Mouse (Mus musculus): ENCODE data around the gene Kctd13. TPM values are rescaled to one million over a fixed set of nuclear protein-coding genes. Genes with fewer than 3 reads are reported as not detected.

The Kctd13 gene
- total and polyA plus RNA-seq, 3 experiments: 8.6 to 23.4 (median 22.4) TPM

- ATAC-seq (ENCODE audit: extremely low read depth, insufficient number of reproducible peaks, low FRiP score, poor library complexity, severe bottlenecking): no peak
- no peak for TF ChIP-seq TAL1 (conservative IDR thresholded peaks at IDR 0.05; ENCODE audit: low read depth, low read length)
- no peak for TF ChIP-seq POLR2AphosphoS5 (IDR thresholded peaks at IDR 0.05; ENCODE audit: insufficient replicate concordance, low read depth, low read length)
- no peak for TF ChIP-seq GATA2 (IDR thresholded peaks at IDR 0.05; ENCODE audit: borderline replicate concordance, low read depth, low read length)
- no peak for TF ChIP-seq CTCF (IDR thresholded peaks at IDR 0.05; ENCODE audit: low read depth, low read length)
- no peak for TF ChIP-seq GATA1 (IDR thresholded peaks at IDR 0.05; ENCODE audit: borderline replicate concordance, low read length)
- H3K4me1 ChIP-seq (ENCODE audit: insufficient read depth, low read depth, low read length): peaks cover 41% of the 10 kb centered on the region
- peaks cover 31% of the 10 kb centered on the region for H3K36me3 ChIP-seq (replicated peaks)
- no peak for DNase-seq (ENCODE audit: low spot score)
- H3K27me3 ChIP-seq (ENCODE audit: insufficient read depth, low read length): peaks cover 8% of the 10 kb centered on the region
- no peaks in the 10 kb centered on the region for H3K9me3 ChIP-seq (replicated peaks)
- H3K4me3 ChIP-seq (ENCODE audit: low read depth, low read length): peak overlapping the region; percentile 92
These were observed 46.8 kb downstream of the Kctd13 start for GRCm38 (mm10) chr7:126975493-126975892.

GRCm38 (mm10) chr7:126975893-126975949, 47.0 kb downstream of the Kctd13 start, which contains the start of gene Cdipt:
Gene Cdipt, plus strand, starts transcription at chr7:126975914.
- H3K4me3 ChIP-seq (ENCODE audit: low read depth, low read length): peak within 1 kb of the TSS; percentile 92
- H3K27me3 ChIP-seq (ENCODE audit: insufficient read depth, low read length): peaks cover 8% of the 10 kb centered on the region
- peaks cover 33% of the 10 kb centered on the region for H3K36me3 ChIP-seq (replicated peaks)
- no peaks in the 10 kb centered on the region for H3K9me3 ChIP-seq (replicated peaks)
- ATAC-seq (ENCODE audit: extremely low read depth, insufficient number of reproducible peaks, low FRiP score, poor library complexity, severe bottlenecking) (no peak), DNase-seq (ENCODE audit: low spot score) (no peak)
- no peak for TF ChIP-seq GATA1 (IDR thresholded peaks at IDR 0.05; ENCODE audit: borderline replicate concordance, low read length)
- no peak for TF ChIP-seq TAL1 (conservative IDR thresholded peaks at IDR 0.05; ENCODE audit: low read depth, low read length)
- TF ChIP-seq GATA2 (IDR thresholded peaks at IDR 0.05; ENCODE audit: borderline replicate concordance, low read depth, low read length): no peak
- TF ChIP-seq POLR2AphosphoS5 (IDR thresholded peaks at IDR 0.05; ENCODE audit: insufficient replicate concordance, low read depth, low read length): no peak
- TF ChIP-seq CTCF (IDR thresholded peaks at IDR 0.05; ENCODE audit: low read depth, low read length): no peak
- peaks cover 41% of the 10 kb centered on the region for H3K4me1 ChIP-seq (ENCODE audit: insufficient read depth, low read depth, low read length)

- TF ChIP-seq TAL1 (conservative IDR thresholded peaks at IDR 0.05; ENCODE audit: low read depth, low read length) (no peak), POLR2AphosphoS5 (IDR thresholded peaks at IDR 0.05; ENCODE audit: insufficient replicate concordance, low read depth, low read length) (no peak), CTCF (IDR thresholded peaks at IDR 0.05; ENCODE audit: low read depth, low read length) (peak; percentile 70), GATA1 (IDR thresholded peaks at IDR 0.05; ENCODE audit: borderline replicate concordance, low read length) (no peak), GATA2 (IDR thresholded peaks at IDR 0.05; ENCODE audit: borderline replicate concordance, low read depth, low read length) (no peak)
- no peaks in the 10 kb centered on the region for H3K9me3 ChIP-seq (replicated peaks)
- peaks cover 37% of the 10 kb centered on the region for H3K36me3 ChIP-seq (replicated peaks)
- H3K4me1 ChIP-seq (ENCODE audit: insufficient read depth, low read depth, low read length): peaks cover 42% of the 10 kb centered on the region
- ATAC-seq (ENCODE audit: extremely low read depth, insufficient number of reproducible peaks, low FRiP score, poor library complexity, severe bottlenecking) (peak; percentile 95), DNase-seq (ENCODE audit: low spot score) (peak; percentile 88)
- H3K27me3 ChIP-seq (ENCODE audit: insufficient read depth, low read length): peaks cover 8% of the 10 kb centered on the region
- H3K4me3 ChIP-seq (ENCODE audit: low read depth, low read length): peak within 1 kb of the TSS; percentile 92
These were observed 47.5 kb downstream of the Kctd13 start, which contains the start of gene Cdiptos for GRCm38 (mm10) chr7:126975950-126976866. Gene Cdiptos, minus strand, starts transcription at chr7:126976098.

GRCm38 (mm10) chr7:126976878-126977459, 48.3 kb downstream of the Kctd13 start:
- TF ChIP-seq CTCF (IDR thresholded peaks at IDR 0.05; ENCODE audit: low read depth, low read length) (no peak), POLR2AphosphoS5 (IDR thresholded peaks at IDR 0.05; ENCODE audit: insufficient replicate concordance, low read depth, low read length) (no peak), GATA2 (IDR thresholded peaks at IDR 0.05; ENCODE audit: borderline replicate concordance, low read depth, low read length) (no peak), GATA1 (IDR thresholded peaks at IDR 0.05; ENCODE audit: borderline replicate concordance, low read length) (no peak), TAL1 (conservative IDR thresholded peaks at IDR 0.05; ENCODE audit: low read depth, low read length) (no peak)
- ATAC-seq (ENCODE audit: extremely low read depth, insufficient number of reproducible peaks, low FRiP score, poor library complexity, severe bottlenecking) (no peak), DNase-seq (ENCODE audit: low spot score) (no peak)
- Histone ChIP-seq H3K4me1 (ENCODE audit: insufficient read depth, low read depth, low read length) (peaks cover 50% of the 10 kb centered on the region), H3K27me3 (ENCODE audit: insufficient read depth, low read length) (peaks cover 8% of the 10 kb centered on the region), H3K36me3 (replicated peaks) (peaks cover 44% of the 10 kb centered on the region), H3K4me3 (ENCODE audit: low read depth, low read length) (peak overlapping the region; percentile 92), H3K9me3 (replicated peaks) (no peaks in the 10 kb centered on the region)

- TF ChIP-seq POLR2AphosphoS5 (IDR thresholded peaks at IDR 0.05; ENCODE audit: insufficient replicate concordance, low read depth, low read length): no peak
- no peak for TF ChIP-seq CTCF (IDR thresholded peaks at IDR 0.05; ENCODE audit: low read depth, low read length)
- no peak for TF ChIP-seq TAL1 (conservative IDR thresholded peaks at IDR 0.05; ENCODE audit: low read depth, low read length)
- no peak for TF ChIP-seq GATA1 (IDR thresholded peaks at IDR 0.05; ENCODE audit: borderline replicate concordance, low read length)
- TF ChIP-seq GATA2 (IDR thresholded peaks at IDR 0.05; ENCODE audit: borderline replicate concordance, low read depth, low read length): no peak
- peaks cover 55% of the 10 kb centered on the region for H3K36me3 ChIP-seq (replicated peaks)
- no peaks in the 10 kb centered on the region for H3K9me3 ChIP-seq (replicated peaks)
- ATAC-seq (ENCODE audit: extremely low read depth, insufficient number of reproducible peaks, low FRiP score, poor library complexity, severe bottlenecking): no peak
- peaks cover 58% of the 10 kb centered on the region for H3K4me1 ChIP-seq (ENCODE audit: insufficient read depth, low read depth, low read length)
- H3K4me3 ChIP-seq (ENCODE audit: low read depth, low read length): no peak overlapping the region
- DNase-seq (ENCODE audit: low spot score): no peak
- H3K27me3 ChIP-seq (ENCODE audit: insufficient read depth, low read length): no peaks in the 10 kb centered on the region; the same call in 1 of the 2 replicates
These were observed 50.2 kb downstream of the Kctd13 start for GRCm38 (mm10) chr7:126978841-126979240.

GRCm38 (mm10) chr7:126981601-126982000, 52.9 kb downstream of the Kctd13 start:
- H3K36me3 ChIP-seq (replicated peaks): peaks cover 58% of the 10 kb centered on the region

More at GRCm38 (mm10) chr7:126981601-126982000, 52.9 kb downstream of the Kctd13 start:
- DNase-seq (ENCODE audit: low spot score) (no peak), ATAC-seq (ENCODE audit: extremely low read depth, insufficient number of reproducible peaks, low FRiP score, poor library complexity, severe bottlenecking) (no peak)
- H3K4me1 ChIP-seq (ENCODE audit: insufficient read depth, low read depth, low read length): peaks cover 48% of the 10 kb centered on the region
- no peaks in the 10 kb centered on the region; the same call in 1 of the 2 replicates for H3K27me3 ChIP-seq (ENCODE audit: insufficient read depth, low read length)
- no peaks in the 10 kb centered on the region for H3K9me3 ChIP-seq (replicated peaks)
- no peak overlapping the region for H3K4me3 ChIP-seq (ENCODE audit: low read depth, low read length)
- TF ChIP-seq CTCF (IDR thresholded peaks at IDR 0.05; ENCODE audit: low read depth, low read length): no peak
- no peak for TF ChIP-seq POLR2AphosphoS5 (IDR thresholded peaks at IDR 0.05; ENCODE audit: insufficient replicate concordance, low read depth, low read length)
- no peak for TF ChIP-seq TAL1 (conservative IDR thresholded peaks at IDR 0.05; ENCODE audit: low read depth, low read length)
- no peak for TF ChIP-seq GATA2 (IDR thresholded peaks at IDR 0.05; ENCODE audit: borderline replicate concordance, low read depth, low read length)
- TF ChIP-seq GATA1 (IDR thresholded peaks at IDR 0.05; ENCODE audit: borderline replicate concordance, low read length): no peak

All from G1E (cell line).